In the genomic region with DNA sequence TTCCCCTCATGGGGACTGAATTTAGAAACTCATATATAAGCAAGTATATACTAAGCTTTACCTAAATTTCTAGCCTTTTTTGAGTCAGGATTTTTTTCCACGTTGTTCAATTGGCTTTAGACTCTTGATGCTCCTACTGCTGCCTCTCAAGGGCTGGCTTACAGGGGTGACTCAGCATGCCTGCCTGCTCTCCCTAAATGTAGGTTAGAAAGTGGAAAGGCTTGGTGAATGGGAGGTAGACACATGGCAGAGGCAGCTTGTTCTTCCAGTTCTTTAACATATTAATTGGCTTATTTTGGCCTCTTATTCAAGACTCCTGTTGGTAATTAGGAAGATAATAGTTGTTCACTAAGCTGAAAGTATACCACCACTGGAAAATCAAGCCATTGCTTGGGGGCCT, we compare ENCODE assay signal across 15 mouse cellular contexts.
"Had no signal": no experiment of that assay in that cellular context is flagged by ENCODE, and none has a peak within 500 bp of the region (broad histone marks: within the 10 kb centered on the region; RNA-seq: fewer than 3 reads in every experiment).

No protein-coding gene starts in this region.

- H3K4me3 ChIP-seq: layer of hippocampus, adult 2 months; limb, embryonic 12.5 days; liver, embryonic 13.5 days; lung, embryonic 15.5 days; megakaryocyte, embryonic 14.5 days; midbrain, embryonic 12.5 days; stomach, embryonic 15.5 days had no signal

- ATAC-seq: liver, postnatal 0 days had no signal

- H3K27ac ChIP-seq: layer of hippocampus, adult 2 months; limb, embryonic 12.5 days; liver, embryonic 13.5 days; lung, embryonic 15.5 days; macrophage; midbrain, embryonic 12.5 days; stomach, embryonic 15.5 days had no signal

- DNase-seq: kidney, adult 8-10 months; kidney, postnatal 25 days; liver; liver, embryonic 13.5 days; liver, postnatal 0 days; lung, postnatal 14 days; spleen, adult 18-20 months; thymus, postnatal 36 days had no signal

- H3K4me1 ChIP-seq: liver, embryonic 13.5 days; lung, embryonic 15.5 days; megakaryocyte, embryonic 14.5 days; midbrain, embryonic 12.5 days; stomach, embryonic 15.5 days had no signal
